Mouse (Mus musculus): Measurements from ENCODE around the gene Utf1. TPM values are rescaled to one million over a fixed set of nuclear protein-coding genes. Genes with fewer than 3 reads are reported as not detected.

Utf1 gene
- total RNA-seq, 2 experiments from 2014 or later, result not detected

DNA sequence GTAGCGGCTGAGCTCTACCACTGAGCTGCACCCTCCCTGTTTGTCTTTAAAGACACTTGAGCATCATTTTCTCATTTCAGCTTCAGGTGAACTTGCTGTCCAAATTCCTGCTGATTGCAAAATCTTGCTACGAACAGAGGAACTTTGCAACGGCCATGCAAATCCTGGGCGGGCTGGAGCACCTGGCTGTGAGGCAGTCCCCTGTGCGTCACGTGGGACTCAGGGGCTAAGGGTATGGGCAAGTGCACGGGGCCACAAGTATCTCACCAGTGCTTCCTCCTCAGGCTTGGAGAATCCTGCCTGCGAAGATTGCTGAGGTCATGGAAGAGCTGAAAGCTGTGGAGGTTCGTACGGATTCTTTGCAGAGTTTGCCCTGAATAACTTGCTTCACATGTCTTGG, 6.9 kb upstream of the Utf1 start:
- no peak for ATAC-seq (replicated peaks; ENCODE audit: low FRiP score, poor library complexity, severe bottlenecking)

DNA sequence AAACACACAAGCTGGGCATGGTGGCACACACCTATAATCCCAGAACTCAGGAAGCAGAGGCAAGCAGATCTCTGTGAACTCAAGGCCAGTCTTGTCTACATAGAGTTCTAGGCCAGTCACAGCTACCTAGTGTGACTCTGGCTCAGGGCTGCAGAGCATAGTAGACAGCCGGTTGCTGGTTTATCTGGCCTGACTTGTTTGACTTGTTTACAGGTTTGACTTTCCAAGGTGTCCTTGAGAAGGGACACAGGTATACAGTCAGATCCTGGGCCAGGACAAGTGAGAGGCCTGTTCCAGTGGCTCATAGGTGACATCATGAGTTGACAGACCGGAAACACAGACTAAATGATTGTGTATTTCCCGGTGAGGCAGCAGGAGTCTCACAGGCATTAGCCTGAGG, 6.5 kb upstream of the Utf1 start:
- ATAC-seq (replicated peaks; ENCODE audit: low FRiP score, poor library complexity, severe bottlenecking), result no peak

DNA sequence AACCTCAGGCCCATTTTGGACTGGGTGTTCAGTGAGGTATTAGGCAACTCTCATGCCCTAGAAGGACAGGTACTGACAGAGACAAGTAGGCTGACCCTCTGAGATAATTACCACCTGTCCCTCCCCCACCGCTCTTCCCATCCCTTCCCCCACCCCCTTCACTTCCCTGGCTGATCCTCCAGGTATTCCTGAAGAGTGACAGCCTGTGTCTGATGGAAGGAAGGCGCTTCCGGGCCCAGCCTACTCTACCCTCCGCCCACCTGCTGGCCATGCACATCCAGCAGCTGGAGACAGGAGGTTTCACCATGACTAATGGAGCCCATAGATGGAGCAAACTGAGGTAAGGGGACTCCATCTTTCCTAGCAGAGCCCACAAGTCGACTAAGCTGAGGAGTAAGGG, 5.8 kb upstream of the Utf1 start:
- no peak for ATAC-seq (replicated peaks; ENCODE audit: low FRiP score, poor library complexity, severe bottlenecking)

DNA sequence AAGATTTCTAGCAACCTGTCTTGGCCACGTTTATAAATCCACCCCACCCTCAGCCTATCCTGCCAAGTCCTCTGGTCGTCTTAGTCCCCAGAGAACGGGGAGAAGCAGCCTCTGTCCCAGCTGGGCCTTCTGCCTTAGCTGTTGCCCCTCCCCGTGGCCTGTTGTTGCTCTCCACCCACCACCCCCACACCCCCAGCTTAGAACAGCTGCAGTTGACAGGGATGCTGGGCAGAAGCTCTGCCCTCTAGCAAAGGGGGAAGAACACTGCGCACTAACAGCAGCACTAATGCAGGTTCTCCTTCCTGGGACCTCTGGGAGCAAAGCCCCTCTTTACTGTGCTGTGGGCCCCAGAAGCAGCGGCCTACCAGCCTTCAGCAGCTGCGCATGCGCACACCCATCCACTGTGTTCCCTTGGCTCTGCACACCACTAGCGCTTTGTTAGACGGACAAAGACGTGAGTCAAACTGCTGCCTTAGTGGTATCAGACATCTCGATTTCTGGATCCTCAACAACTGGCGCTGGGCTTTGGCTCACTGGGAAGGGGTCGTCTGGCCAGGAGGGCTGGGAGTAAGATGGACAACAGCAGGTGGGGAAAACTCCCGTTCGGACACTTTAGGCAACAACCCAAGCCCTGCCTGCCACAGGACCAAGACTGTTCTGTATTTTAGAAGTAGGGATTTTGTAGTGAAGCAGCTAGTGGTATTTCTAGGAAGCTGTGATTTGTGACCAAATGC, 2.9 kb upstream of the Utf1 start:
- ATAC-seq (replicated peaks; ENCODE audit: low FRiP score, poor library complexity, severe bottlenecking), result no peak

DNA sequence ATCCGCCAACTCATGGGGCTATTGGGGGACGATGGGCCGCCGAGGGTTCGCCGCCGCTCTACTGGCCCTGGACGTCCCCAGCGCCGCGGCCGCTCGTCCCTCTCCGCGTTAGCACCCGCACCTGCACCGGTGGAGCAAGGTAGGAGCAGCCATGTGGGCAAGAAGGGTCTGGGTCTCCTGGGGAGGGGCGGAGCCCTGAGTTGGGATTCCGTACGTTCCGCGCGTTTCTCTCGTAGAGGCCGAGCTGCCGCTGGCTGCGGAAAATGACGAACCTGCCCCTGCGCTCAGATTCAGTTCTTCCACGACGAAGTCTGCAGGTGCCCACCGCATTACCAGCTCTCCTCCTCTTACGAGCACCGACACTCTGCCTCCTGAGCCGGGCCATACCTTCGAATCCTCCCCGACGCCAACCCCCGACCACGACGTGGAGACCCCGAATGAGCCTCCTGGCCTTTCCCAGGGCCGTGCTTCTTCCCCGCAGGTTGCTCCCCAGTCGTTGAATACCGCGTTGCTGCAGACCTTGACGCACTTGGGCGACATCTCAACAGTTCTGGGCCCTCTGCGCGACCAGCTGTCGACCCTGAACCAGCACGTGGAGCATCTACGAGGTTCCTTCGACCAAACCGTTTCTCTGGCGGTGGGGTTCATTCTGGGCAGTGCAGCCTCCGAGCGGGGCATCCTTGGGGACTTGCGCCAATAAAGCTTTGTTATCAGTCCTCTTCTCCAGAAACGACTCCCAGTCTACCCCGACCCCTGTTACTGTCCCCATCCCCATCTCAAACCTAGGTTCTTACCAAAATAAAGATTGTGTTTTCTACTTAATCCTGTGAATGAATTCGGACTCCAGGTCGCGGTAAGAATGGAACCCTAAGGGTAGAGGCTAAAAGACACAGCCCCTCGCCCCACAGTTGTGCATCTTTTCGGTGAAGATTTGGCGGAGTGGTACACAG, 977 bp downstream of the Utf1 start:
- no peak for ATAC-seq (replicated peaks; ENCODE audit: low FRiP score, poor library complexity, severe bottlenecking)

DNA sequence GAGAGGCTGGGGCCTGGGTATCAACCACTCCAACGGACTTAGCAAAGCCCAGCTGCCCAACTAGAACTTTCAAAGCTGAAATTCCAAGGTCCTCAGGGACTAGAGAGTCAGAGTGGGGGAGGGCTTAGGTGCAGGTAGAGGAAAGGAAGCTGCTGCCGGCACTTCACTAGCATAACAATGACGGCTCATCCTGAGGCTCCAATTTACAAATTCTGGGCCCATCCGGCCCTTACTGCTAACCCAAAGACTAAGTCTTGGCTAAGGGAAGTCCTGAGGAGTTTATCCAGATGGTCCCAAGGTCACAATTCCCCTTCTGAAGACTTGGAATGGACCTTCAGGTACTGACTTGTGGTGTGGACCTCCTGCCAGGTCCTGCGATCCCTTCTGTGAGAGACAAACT, 1.9 kb downstream of the Utf1 start:
- no peak for ATAC-seq (replicated peaks; ENCODE audit: low FRiP score, poor library complexity, severe bottlenecking)

DNA sequence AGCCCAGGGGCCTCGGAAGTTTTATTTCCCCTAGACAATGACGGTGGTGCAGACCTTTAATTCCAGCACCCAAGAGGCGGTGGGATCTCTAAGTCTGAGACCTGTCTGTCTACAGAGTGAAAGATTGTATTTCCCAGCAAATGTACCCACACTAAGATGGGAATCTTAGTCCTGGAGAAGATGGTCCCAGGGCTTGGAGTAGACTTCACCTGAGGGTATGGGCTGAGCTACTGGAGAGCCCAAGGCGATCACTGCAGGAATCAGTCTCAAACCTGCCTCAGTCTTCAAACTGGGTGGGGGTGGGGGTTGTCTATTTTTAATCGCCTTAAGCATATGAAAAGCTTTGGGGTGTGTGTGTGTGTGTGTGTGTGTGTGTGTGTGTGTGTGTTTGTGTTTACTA, 2.4 kb downstream of the Utf1 start:
- ATAC-seq (replicated peaks; ENCODE audit: low FRiP score, poor library complexity, severe bottlenecking), result no peak

DNA sequence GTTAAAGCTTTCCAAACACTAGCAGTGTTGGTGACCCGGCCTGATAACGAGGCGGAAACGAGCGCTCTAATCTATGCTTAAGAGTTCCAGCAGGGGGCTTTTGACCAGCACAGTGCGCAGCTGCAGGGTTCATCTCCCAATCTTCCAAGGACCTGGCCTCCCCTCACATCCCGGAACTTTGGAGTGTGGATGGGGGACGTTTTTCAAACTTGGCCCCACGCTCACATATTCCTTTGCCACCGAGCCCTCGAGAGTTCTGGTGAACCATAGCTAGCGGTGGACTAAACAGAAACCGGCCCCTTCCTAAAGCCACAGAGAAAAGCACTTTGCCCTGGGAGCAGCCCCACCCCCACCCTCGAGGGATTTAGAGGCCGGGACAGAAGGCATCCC, 6.3 kb downstream of the Utf1 start:
- ATAC-seq (replicated peaks; ENCODE audit: low FRiP score, poor library complexity, severe bottlenecking), result no peak

DNA sequence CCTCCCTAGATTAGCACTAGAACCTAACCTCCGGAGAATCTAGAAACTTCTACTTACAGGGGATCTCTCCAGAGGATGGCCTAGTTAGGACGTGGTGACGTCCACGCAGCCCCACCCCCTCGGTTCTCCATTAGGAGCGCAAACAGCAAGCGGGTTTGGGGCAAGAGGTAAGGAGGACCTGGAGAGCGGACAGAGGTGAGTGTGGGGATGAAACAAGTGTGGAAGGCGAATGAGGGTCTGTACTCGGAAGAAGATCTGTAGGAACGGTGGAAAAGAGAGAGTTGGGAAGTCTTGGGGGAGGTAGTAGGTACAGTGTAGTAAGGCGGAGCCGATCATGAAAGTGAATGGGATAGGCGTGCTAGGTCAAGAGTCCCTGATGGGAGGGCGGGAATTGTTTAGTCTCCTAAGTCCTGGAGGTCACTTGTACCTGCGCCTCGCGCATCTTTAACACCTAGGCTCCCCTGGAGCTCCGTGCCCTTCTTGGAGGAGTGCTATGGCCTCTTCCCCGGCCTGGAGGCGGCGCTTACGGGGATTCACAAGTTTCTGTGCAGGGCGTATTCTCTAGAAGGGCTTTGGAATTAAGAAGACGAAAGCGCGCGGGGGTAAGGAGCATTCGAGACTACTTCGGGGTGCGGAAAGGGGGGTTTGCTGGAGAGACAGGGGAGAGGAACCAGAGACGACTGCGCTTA, 6.8 kb downstream of the Utf1 start:
- peak; percentile 63 for ATAC-seq (replicated peaks; ENCODE audit: low FRiP score, poor library complexity, severe bottlenecking)

DNA sequence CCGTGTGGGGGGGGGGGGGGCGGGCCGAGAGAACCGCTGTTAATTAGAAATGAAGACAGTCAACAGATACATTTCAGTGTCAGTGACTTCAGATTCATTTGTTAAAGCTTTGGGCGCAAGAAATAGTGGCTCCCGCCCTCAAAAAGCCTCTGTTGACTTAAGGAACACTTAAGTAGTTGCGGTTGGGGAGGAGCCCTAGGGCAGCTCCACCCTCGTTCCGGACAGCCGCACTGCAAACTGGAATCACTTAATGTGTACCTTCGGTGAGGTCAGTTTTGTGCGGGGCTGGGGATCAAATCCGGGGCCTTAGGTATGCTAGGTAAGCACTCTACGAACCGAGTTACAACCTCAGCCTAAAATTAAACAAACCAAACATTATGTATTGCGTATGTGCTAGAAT, 7.5 kb downstream of the Utf1 start:
- peak; percentile 67; the same call in 1 of the 2 replicates for ATAC-seq (replicated peaks; ENCODE audit: low FRiP score, poor library complexity, severe bottlenecking)

DNA sequence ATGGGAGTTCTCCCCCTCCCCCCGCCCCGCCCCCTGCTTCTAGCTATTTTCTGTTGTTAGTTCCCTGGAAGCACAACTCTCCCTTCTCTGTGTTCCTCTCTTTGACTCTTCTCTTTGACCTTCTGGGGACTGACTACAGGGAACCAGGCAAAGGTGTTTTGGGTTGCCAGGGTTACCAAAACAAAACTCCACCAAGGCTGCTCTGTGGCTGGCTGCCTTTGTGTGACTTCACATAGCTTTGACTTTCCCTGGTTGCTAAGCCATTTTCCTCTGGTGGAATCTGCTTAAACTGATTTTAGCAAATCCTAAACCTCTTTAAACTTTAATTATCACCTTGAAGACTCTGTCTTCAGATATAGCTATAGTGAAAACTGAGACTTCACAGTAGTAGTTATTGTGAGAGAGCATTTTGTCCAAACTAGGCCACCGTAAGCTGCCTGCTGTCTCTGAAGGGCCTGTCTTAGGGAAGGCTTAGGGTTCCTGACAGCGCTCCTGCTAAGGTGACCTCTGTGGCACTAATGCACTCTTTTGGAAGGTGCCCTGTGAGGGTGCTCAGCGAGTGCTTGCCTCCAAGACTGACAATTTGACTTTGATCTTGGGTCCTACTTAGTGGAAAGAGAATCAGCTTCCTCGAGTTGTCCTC, 8.5 kb downstream of the Utf1 start:
- no peak for ATAC-seq (replicated peaks; ENCODE audit: low FRiP score, poor library complexity, severe bottlenecking)

DNA sequence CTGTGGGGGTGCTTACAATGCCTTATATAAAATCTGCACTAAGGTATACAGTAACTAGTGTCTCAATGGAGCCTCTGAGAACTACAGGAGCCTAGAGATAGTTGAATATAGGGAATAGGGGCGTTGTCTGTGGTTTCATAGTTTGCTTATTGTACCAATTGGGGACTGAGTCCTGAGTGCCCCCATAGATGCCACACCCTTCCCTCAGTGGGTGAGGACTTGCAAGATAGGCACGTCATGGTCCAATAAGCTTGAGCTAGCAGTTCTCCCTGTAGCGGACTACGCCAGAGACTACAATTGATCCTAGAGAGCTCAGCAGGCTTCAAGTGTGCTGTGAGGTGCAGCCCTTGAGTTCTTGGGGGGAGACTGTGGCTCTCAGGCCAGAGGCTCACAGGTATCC, 11.9 kb downstream of the Utf1 start:
- ATAC-seq (replicated peaks; ENCODE audit: low FRiP score, poor library complexity, severe bottlenecking), result no peak

DNA sequence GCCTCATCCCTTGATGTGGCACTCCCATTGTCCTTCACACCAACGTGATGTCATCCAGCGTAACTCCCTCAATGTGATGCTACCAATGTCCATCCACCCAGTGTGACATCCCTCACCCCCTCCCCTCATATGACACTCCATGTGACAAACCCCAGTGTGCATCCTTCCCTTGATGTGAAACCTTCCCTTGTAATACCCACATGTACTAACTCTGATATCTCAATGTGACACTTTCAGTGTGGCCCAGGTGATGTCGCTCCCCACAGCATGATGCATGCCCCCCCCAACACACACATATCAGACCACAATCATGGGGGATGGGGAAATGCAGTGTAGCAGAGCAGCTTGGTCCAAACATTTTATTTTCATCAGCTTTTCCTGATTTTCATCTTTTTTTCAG, 13.1 kb downstream of the Utf1 start:
- ATAC-seq (replicated peaks; ENCODE audit: low FRiP score, poor library complexity, severe bottlenecking), result no peak

DNA sequence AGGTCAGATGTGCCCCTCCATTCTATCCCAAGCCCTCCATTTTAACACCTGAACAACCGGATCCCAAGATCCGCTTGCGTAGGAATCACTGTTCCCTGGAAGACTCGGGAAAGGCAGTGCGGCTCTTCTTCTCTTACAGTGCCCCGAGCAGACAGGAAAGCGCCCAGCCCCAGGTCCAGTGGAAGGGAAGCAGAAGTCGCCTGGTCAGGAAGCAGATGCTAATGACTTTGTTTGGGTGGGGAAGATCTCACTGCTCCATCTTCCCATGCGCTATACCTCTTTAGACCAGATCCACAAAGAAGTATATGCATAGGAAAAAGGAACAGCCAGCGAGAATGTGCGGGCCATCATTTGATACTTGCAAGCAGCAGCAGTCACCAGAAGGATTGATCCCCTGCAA, 13.8 kb downstream of the Utf1 start:
- no peak for ATAC-seq (replicated peaks; ENCODE audit: low FRiP score, poor library complexity, severe bottlenecking)

DNA sequence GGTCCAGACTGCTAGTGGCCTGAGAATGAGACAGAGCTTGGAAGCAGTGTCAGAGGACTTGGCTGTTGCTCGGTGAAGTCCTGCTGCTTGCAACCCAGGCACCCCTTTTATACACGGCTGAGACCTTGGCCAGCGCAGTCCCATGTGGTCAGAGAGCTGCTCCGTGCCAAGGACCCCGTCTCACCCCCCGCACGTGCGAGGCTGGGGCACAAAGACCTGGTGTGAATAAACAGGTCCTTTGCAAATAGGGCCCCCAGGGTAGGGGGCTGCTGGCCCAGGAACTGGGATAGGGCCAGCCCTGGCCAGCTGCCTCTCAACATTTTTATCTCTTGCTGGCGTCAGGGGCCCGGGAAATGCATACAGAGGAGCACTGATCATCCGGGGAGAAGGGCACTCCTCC, 14.4 kb downstream of the Utf1 start:
- no peak for ATAC-seq (replicated peaks; ENCODE audit: low FRiP score, poor library complexity, severe bottlenecking)

DNA sequence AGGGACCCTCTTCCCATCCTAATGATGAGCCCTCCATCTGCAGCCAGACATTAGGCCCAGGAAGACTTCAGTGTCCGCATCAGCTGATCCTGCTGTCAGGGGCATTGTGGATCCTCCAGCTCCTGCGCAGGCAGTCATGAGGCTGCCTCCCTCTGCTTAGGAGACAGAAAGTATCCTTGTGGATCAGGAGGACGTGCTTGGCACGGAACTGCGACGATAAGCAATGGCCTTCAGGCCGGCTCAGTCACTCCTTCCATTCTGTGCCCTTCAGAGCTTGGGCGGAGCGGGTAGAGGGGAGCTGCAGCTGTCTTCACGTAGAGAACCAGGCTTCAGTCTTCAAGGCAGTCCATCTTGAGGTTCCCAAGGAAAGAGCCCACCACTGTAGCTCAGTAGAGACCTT, 17.6 kb downstream of the Utf1 start:
- ATAC-seq (replicated peaks; ENCODE audit: low FRiP score, poor library complexity, severe bottlenecking), result no peak

DNA sequence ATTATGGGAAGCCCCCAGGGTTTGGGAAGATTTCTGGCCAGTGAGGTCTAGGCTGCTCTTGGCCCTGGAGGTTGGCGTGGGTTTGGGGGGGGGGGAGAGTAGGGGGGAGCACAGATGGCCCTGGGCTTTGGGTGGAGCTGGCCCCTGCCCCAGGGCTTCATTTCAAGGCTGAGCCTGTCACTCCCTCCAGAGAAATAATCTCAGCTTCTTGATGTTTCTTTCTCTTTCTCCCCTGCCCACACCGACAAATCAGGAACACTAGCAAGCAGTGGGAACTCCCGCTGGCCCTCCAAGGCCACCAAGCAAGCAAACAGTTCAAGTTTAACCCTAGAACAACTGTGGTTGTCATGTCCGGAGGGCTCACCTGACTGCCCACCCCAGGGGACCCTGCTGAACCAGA, 20.2 kb downstream of the Utf1 start:
- no peak for ATAC-seq (replicated peaks; ENCODE audit: low FRiP score, poor library complexity, severe bottlenecking)

DNA sequence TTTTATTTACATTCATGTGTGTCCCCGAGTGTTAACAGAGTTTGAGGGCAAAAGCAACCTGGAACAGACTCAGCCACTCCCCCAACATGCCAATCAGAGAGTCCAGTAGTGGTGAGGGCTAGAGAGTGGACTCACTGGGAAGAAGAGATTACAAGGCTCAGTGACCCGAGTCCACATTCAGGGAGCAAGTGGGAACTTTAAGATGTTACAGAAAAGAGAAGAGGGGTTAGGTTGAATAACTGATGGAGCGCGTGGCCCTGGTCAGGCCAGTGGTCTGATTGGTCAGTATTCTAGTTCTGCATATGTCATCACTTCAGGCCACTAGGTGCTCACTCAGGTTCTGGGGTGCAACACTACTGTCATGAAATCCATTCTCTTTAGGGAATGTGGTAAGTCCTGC, 23.6 kb downstream of the Utf1 start:
- ATAC-seq (replicated peaks; ENCODE audit: low FRiP score, poor library complexity, severe bottlenecking), result no peak

DNA sequence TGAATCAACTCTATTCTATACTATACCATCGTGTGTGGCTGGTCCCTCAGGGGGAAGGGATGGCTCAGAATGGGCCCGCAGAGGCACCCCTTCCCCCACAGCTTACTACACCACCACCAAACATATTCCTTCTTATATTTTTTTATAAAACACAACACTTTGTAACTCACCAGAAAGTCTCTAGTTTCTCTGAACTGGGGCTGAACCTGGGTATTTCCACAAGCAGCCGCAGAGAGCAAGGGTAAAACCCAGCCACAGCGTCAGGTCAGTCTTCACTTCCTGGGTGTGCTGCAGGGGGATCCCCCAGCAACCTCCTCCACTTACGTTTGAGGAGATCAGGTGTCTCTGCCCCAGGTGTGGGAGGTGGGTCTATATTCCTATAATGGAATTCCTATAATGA, 24.8 kb downstream of the Utf1 start:
- ATAC-seq (replicated peaks; ENCODE audit: low FRiP score, poor library complexity, severe bottlenecking), result no peak
